9 mouse cellular contexts compared by ENCODE assay signal in the genomic region with DNA sequence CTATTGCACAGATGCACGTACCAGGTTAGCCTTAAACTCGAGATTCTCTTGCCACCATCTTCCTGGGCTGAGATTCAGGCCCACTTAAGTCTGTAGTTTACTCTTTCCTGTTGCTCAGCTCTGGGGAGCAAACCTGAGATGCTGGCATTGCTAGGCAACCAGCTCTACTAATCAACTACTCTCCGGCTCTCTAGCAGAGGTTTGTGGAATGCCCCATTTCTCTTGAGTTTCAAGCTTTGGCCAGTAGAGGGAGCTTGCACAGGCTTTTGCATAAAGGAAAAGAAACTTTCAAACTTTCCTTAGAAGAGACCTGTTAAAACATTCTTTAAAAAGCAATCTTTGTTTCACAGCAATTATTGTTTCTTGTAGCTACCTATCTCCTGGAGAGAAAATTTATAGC. TPM values are rescaled to one million over a fixed set of nuclear protein-coding genes. Genes with fewer than 3 reads are reported as not detected.
A peak's percentile ranks its signal among the peaks of the same experiment; 100 is the strongest.
DNase-seq lines count a peak whose midpoint lies in the region; ATAC-seq and TF ChIP-seq lines count a peak whose summit lies in the region.
"Had no signal": no experiment of that assay in that cellular context is flagged by ENCODE, and none has a peak within 500 bp of the region (broad histone marks: within the 10 kb centered on the region; RNA-seq: fewer than 3 reads in every experiment).

No protein-coding gene starts in this region.

- DNase-seq in adrenal gland, adult (ENCODE audit: inconsistent age in 2 of 2, low spot score in 1 of 2) = peak; percentile 31 to 81
- DNase-seq in adrenal gland, postnatal 4 days (ENCODE audit: low spot score in 2 of 2) = no peak
- peak; percentile 28 for DNase-seq in cerebellum, adult 8-10 months
- peak; percentile 33 to 59 for DNase-seq in frontal cortex, postnatal 10 days (ENCODE audit: low spot score in 2 of 2)
- DNase-seq in layer of hippocampus, adult 2 months (ENCODE audit: low spot score in 2 of 2) = peak; percentile 58 to 69
- peak; percentile 83 for DNase-seq in lung, postnatal 36 days
- peak; percentile 75 to 81 for DNase-seq in right cerebral cortex, postnatal 10 days (ENCODE audit: low spot score in 2 of 2)

- no peak overlapping the region for H3K27ac ChIP-seq in layer of hippocampus, adult 2 months
- H3K27ac ChIP-seq: heart, embryonic 13.5 days had no signal

- peak; percentile 94 for TF ChIP-seq CTCF in layer of hippocampus, adult 2 months (conservative IDR thresholded peaks at IDR 0.05)

- no peak overlapping the region for H3K4me3 ChIP-seq in layer of hippocampus, adult 2 months
- H3K4me3 ChIP-seq: heart, embryonic 13.5 days had no signal

- ATAC-seq in CD4-positive, CD25-positive, alpha-beta regulatory T cell, adult 4 months = peak; percentile 94

RNA-seq across cellular contexts. Expression of a gene that starts 19.8 kb away (rescaled TPM):
- total RNA-seq in adrenal gland, postnatal 4 days (2021) = under 1 TPM; 0.28 to 0.39 TPM
- not detected for polyA plus RNA-seq in CD4-positive, CD25-positive, alpha-beta regulatory T cell, adult 4 months (2017; shearing (Covaris generic))
- total RNA-seq in layer of hippocampus, adult 2 months (2021) = under 1 TPM in 1 of 2 experiments, not detected in 1; 0.33 TPM
- polyA plus RNA-seq: heart, embryonic 13.5 days had no signal

RNA-seq across cellular contexts. Expression of a gene that starts 19.9 kb away (rescaled TPM):
- 10 to 100 TPM; 33.9 to 36.3 TPM for total RNA-seq in adrenal gland, postnatal 4 days (2021)
- 100 to 1,000 TPM in 1 of 2 experiments, 10 to 100 TPM in 1; 68.2 to 103 TPM for polyA plus RNA-seq in CD4-positive, CD25-positive, alpha-beta regulatory T cell, adult 4 months (2017; shearing (Covaris generic))
- 10 to 100 TPM; 41.2 to 44.1 TPM for total RNA-seq in layer of hippocampus, adult 2 months (2021)

RNA-seq across cellular contexts. Expression of a gene that starts 46.3 kb away (rescaled TPM):
- total RNA-seq in adrenal gland, postnatal 4 days (2021) = under 1 TPM; 0.51 to 0.59 TPM
- under 1 TPM; 0.46 to 0.73 TPM for polyA plus RNA-seq in CD4-positive, CD25-positive, alpha-beta regulatory T cell, adult 4 months (2017; shearing (Covaris generic))
- under 1 TPM; 0.61 TPM for total RNA-seq in layer of hippocampus, adult 2 months (2021)
- polyA plus RNA-seq: heart, embryonic 13.5 days had no signal

Comparison
In these comparisons a context has a peak if more than half of its experiments do, and no peak if none do; other contexts are left out.
1. DNase-seq: peak in adrenal gland, adult (2 of 2), cerebellum, adult 8-10 months (single experiment), frontal cortex, postnatal 10 days (2 of 2), layer of hippocampus, adult 2 months (2 of 2), lung, postnatal 36 days (single experiment) and right cerebral cortex, postnatal 10 days (2 of 2); none in adrenal gland, postnatal 4 days (0 of 2).